9 mouse cellular contexts compared by ENCODE assay signal in the genomic region with DNA sequence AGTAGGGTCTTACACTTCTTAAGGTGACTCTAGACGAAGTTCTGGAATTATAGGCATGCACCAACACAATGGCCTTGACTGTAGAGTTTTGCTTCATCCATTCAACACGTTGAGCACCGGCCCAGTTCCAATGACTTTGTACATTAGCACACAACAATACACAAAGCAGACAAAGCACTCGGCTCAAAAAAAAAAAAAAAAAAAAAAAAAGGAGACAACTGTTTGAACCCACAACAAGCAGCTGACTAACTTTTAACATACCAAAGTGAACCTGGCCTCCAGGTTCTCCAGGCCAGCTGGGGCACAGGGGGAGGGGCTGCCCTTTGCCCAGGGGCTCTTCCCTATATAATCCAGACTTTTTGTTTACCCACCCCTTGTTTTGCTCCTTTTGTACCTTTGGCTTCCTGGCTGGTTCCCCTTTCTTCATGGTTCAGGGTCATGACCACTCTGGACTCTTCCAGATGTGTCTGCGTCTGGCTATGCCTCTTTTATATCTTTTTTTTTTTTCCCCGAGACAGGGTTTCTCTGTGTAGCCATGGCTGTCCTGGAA. TPM values are rescaled to one million over a fixed set of nuclear protein-coding genes. Genes with fewer than 3 reads are reported as not detected.
DNase-seq lines count a peak whose midpoint lies in the region; ATAC-seq lines count a peak whose summit lies in the region.
"Had no signal": no experiment of that assay in that cellular context is flagged by ENCODE, and none has a peak within 500 bp of the region (broad histone marks: within the 10 kb centered on the region; RNA-seq: fewer than 3 reads in every experiment).

No protein-coding gene starts in this region.

- H3K9ac ChIP-seq in heart, embryonic 13.5 days: no peak overlapping the region
- no peak overlapping the region for H3K9ac ChIP-seq in hindbrain, embryonic 15.5 days
- H3K9ac ChIP-seq in midbrain, embryonic 12.5 days (replicated peaks): no peak overlapping the region

- intact Hi-C loops in heart, postnatal 25 days (cut with DNase I): loop anchor here (1.0 to 2.0 kb wide), 3 partner anchors 15 to 31 kb away; no protein-coding TSS in a partner anchor
- intact Hi-C loops in left cerebral cortex, postnatal 25 days (cut with DNase I): loop anchor here (2.0 kb wide), 1 partner anchor 31 kb away; no protein-coding TSS in a partner anchor

- no peak overlapping the region for H3K4me2 ChIP-seq in heart, embryonic 13.5 days
- no peak overlapping the region for H3K4me2 ChIP-seq in hindbrain, embryonic 15.5 days
- no peak overlapping the region for H3K4me2 ChIP-seq in midbrain, embryonic 12.5 days (replicated peaks)

- peaks cover 18% of the 10 kb centered on the region for H3K36me3 ChIP-seq in heart, embryonic 13.5 days
- peaks cover 12% of the 10 kb centered on the region for H3K36me3 ChIP-seq in hindbrain, embryonic 15.5 days
- H3K36me3 ChIP-seq in midbrain, embryonic 12.5 days: peaks cover 16% of the 10 kb centered on the region

- no peaks in the 10 kb centered on the region for H3K9me3 ChIP-seq in heart, embryonic 13.5 days
- no peaks in the 10 kb centered on the region for H3K9me3 ChIP-seq in hindbrain, embryonic 15.5 days
- no peaks in the 10 kb centered on the region for H3K9me3 ChIP-seq in midbrain, embryonic 12.5 days

- no peaks in the 10 kb centered on the region for H3K27me3 ChIP-seq in heart, embryonic 13.5 days (replicated peaks)
- H3K27me3 ChIP-seq in hindbrain, embryonic 15.5 days: no peaks in the 10 kb centered on the region
- H3K27me3 ChIP-seq in midbrain, embryonic 12.5 days: no peaks in the 10 kb centered on the region

- H3K4me3 ChIP-seq in heart, embryonic 13.5 days: no peak overlapping the region
- no peak overlapping the region for H3K4me3 ChIP-seq in hindbrain, embryonic 15.5 days
- H3K4me3 ChIP-seq in midbrain, embryonic 12.5 days: no peak overlapping the region

- peak overlapping the region; percentile 97 for H3K27ac ChIP-seq in heart, embryonic 13.5 days (replicated peaks)
- peak overlapping the region; percentile 98 for H3K27ac ChIP-seq in hindbrain, embryonic 15.5 days (replicated peaks)
- H3K27ac ChIP-seq in midbrain, embryonic 12.5 days (replicated peaks): peak overlapping the region; percentile 97

- 74% methylated on average over 6 of the region's 6 CpGs for WGBS in heart, embryonic 13.5 days
- 74% methylated on average over 6 of the region's 6 CpGs for WGBS in hindbrain, embryonic 15.5 days
- WGBS in midbrain, embryonic 12.5 days: 79% methylated on average over 6 of the region's 6 CpGs

- no peak for ATAC-seq in heart, embryonic 13.5 days (ENCODE audit: extremely low read depth, insufficient number of reproducible peaks, low FRiP score, low TSS enrichment)
- ATAC-seq in hindbrain, embryonic 15.5 days (ENCODE audit: low FRiP score, low read depth): no peak
- no peak for ATAC-seq in midbrain, embryonic 12.5 days (ENCODE audit: low FRiP score, low read depth)

- H3K4me1 ChIP-seq in heart, embryonic 13.5 days: peaks cover 33% of the 10 kb centered on the region
- H3K4me1 ChIP-seq in hindbrain, embryonic 15.5 days (replicated peaks): peaks cover 21% of the 10 kb centered on the region
- peaks cover 23% of the 10 kb centered on the region for H3K4me1 ChIP-seq in midbrain, embryonic 12.5 days

- DNase-seq in heart, postnatal 25 days (ENCODE audit: low spot score): no peak
- peak; percentile 89 for DNase-seq in R1 (ENCODE audit: low read depth, low spot score)
- no peak for DNase-seq in left cerebral cortex, postnatal 25 days (ENCODE audit: low spot score in 2 of 2)
- no peak for DNase-seq in B cell, adult 2 months
- DNase-seq: lung, postnatal 4 days had no signal

RNA-seq across cellular contexts. Expression of a gene that starts 1.3 kb away (rescaled TPM):
- 157 and 163 TPM in 2 replicates for polyA plus RNA-seq in heart, embryonic 13.5 days (2015; fragmentation: Nextera tagmentation; extraction: Ambion mirVana)
- 100 to 1,000 TPM; 285 to 296 TPM for total RNA-seq in heart, postnatal 25 days (2021)
- polyA plus RNA-seq in hindbrain, embryonic 15.5 days (2015; fragmentation: Nextera tagmentation; extraction: Ambion mirVana): 817 and 859 TPM in 2 replicates
- polyA plus RNA-seq in midbrain, embryonic 12.5 days (2016; fragmentation: Nextera tagmentation; extraction: Ambion mirVana): 457 and 466 TPM in 2 replicates
- total RNA-seq in left cerebral cortex, postnatal 25 days (2021): 1,000 to 10,000 TPM; 1,217 to 1,308 TPM

RNA-seq across cellular contexts. Expression of a gene that starts 38.6 kb away (rescaled TPM):
- 1.0 and 1.1 TPM in 2 replicates for polyA plus RNA-seq in heart, embryonic 13.5 days (2015; fragmentation: Nextera tagmentation; extraction: Ambion mirVana)
- total RNA-seq in heart, postnatal 25 days (2021): under 1 TPM; 0.28 to 0.68 TPM
- 1.9 and 2.6 TPM in 2 replicates for polyA plus RNA-seq in hindbrain, embryonic 15.5 days (2015; fragmentation: Nextera tagmentation; extraction: Ambion mirVana)
- polyA plus RNA-seq in midbrain, embryonic 12.5 days (2016; fragmentation: Nextera tagmentation; extraction: Ambion mirVana): 0.82 and 2.2 TPM in 2 replicates
- 1 to 10 TPM; 2.0 to 2.3 TPM for total RNA-seq in left cerebral cortex, postnatal 25 days (2021)

RNA-seq across cellular contexts. Expression of a gene that starts 44.2 kb away (rescaled TPM):
- polyA plus RNA-seq in heart, embryonic 13.5 days (2015; fragmentation: Nextera tagmentation; extraction: Ambion mirVana): 0.11 TPM in 1 of 2 replicates, not detected in the other
- not detected for total RNA-seq in heart, postnatal 25 days (2021)
- polyA plus RNA-seq in hindbrain, embryonic 15.5 days (2015; fragmentation: Nextera tagmentation; extraction: Ambion mirVana): 0.21 and 0.37 TPM in 2 replicates
- polyA plus RNA-seq in midbrain, embryonic 12.5 days (2016; fragmentation: Nextera tagmentation; extraction: Ambion mirVana): not detected in 2 replicates
- total RNA-seq in left cerebral cortex, postnatal 25 days (2021): not detected
- total RNA-seq: gastrocnemius, adult 18-20 months had no signal

RNA-seq across cellular contexts. Expression of a gene that starts 48.0 kb away (rescaled TPM):
- polyA plus RNA-seq in heart, embryonic 13.5 days (2015; fragmentation: Nextera tagmentation; extraction: Ambion mirVana): 863 and 944 TPM in 2 replicates
- total RNA-seq in heart, postnatal 25 days (2021): 100 to 1,000 TPM; 385 to 513 TPM
- 14.8 and 16.6 TPM in 2 replicates for polyA plus RNA-seq in hindbrain, embryonic 15.5 days (2015; fragmentation: Nextera tagmentation; extraction: Ambion mirVana)
- 15.7 and 20.3 TPM in 2 replicates for polyA plus RNA-seq in midbrain, embryonic 12.5 days (2016; fragmentation: Nextera tagmentation; extraction: Ambion mirVana)
- total RNA-seq in left cerebral cortex, postnatal 25 days (2021): 10 to 100 TPM; 16.9 to 19.7 TPM

RNA-seq across cellular contexts. Expression of a gene that starts 58.9 kb away (rescaled TPM):
- polyA plus RNA-seq in heart, embryonic 13.5 days (2015; fragmentation: Nextera tagmentation; extraction: Ambion mirVana): 23.0 and 23.9 TPM in 2 replicates
- 1 to 10 TPM; 7.9 to 8.4 TPM for total RNA-seq in heart, postnatal 25 days (2021)
- polyA plus RNA-seq in hindbrain, embryonic 15.5 days (2015; fragmentation: Nextera tagmentation; extraction: Ambion mirVana): 25.6 and 26.3 TPM in 2 replicates
- polyA plus RNA-seq in midbrain, embryonic 12.5 days (2016; fragmentation: Nextera tagmentation; extraction: Ambion mirVana): 30.0 and 30.7 TPM in 2 replicates
- total RNA-seq in left cerebral cortex, postnatal 25 days (2021): 1 to 10 TPM; 8.5 to 8.7 TPM
